29 mouse cellular contexts compared by ENCODE assay signal in genomic region chr16:37580651-37581050, GRCm38 (mm10). TPM values are rescaled to one million over a fixed set of nuclear protein-coding genes. Genes with fewer than 3 reads are reported as not detected.
DNase-seq lines count a peak whose midpoint lies in the region; ATAC-seq and TF ChIP-seq lines count a peak whose summit lies in the region.
"Had no signal": no experiment of that assay in that cellular context is flagged by ENCODE, and none has a peak within 500 bp of the region (broad histone marks: within the 10 kb centered on the region; RNA-seq: fewer than 3 reads in every experiment).

No protein-coding gene starts in this region.

- TF ChIP-seq CTCF in liver, postnatal 0 days (IDR thresholded peaks at IDR 0.05; ENCODE audit: low read depth) = no peak

- no peaks in the 10 kb centered on the region for H3K9me3 ChIP-seq in midbrain, embryonic 11.5 days (ENCODE audit: control insufficient read depth, low read length)
- H3K9me3 ChIP-seq in midbrain, embryonic 16.5 days (replicated peaks; ENCODE audit: control insufficient read depth, low read length, poor library complexity, severe bottlenecking) = no peaks in the 10 kb centered on the region
- H3K9me3 ChIP-seq in liver, embryonic 13.5 days (replicated peaks) = no peaks in the 10 kb centered on the region
- H3K9me3 ChIP-seq in liver, postnatal 0 days (ENCODE audit: low read length) = no peaks in the 10 kb centered on the region
- H3K9me3 ChIP-seq: heart, embryonic 10.5 days; heart, embryonic 15.5 days; hindbrain, embryonic 13.5 days; limb, embryonic 10.5 days; limb, embryonic 15.5 days had no signal

- peaks cover 29% of the 10 kb centered on the region for H3K4me1 ChIP-seq in midbrain, embryonic 11.5 days (ENCODE audit: control insufficient read depth, insufficient read depth, low read length)
- H3K4me1 ChIP-seq in midbrain, embryonic 16.5 days (ENCODE audit: control insufficient read depth, insufficient read depth, low read length) = peaks cover 20% of the 10 kb centered on the region
- peaks cover 10% of the 10 kb centered on the region for H3K4me1 ChIP-seq in liver, embryonic 13.5 days (replicated peaks)
- peaks cover 3% of the 10 kb centered on the region for H3K4me1 ChIP-seq in liver, postnatal 0 days (ENCODE audit: insufficient read depth)

- WGBS in midbrain, embryonic 11.5 days = 84% methylated on average over 4 of the region's 4 CpGs
- WGBS in midbrain, embryonic 16.5 days = 75% methylated on average over 4 of the region's 4 CpGs
- 64% methylated on average over 4 of the region's 4 CpGs for WGBS in liver, embryonic 13.5 days (ENCODE audit: insufficient replicate concordance)
- WGBS in liver, postnatal 0 days (ENCODE audit: insufficient replicate concordance) = 49% methylated on average over 4 of the region's 4 CpGs

- H3K27ac ChIP-seq in midbrain, embryonic 11.5 days (ENCODE audit: low read depth, low read length) = no peak overlapping the region; the same call in 1 of the 2 replicates
- no peak overlapping the region for H3K27ac ChIP-seq in midbrain, embryonic 16.5 days (ENCODE audit: low read length)
- peak overlapping the region; percentile 68 for H3K27ac ChIP-seq in liver, embryonic 13.5 days
- peak overlapping the region; percentile 94 for H3K27ac ChIP-seq in liver, postnatal 0 days (ENCODE audit: low read depth)
- H3K27ac ChIP-seq: heart, embryonic 10.5 days; heart, embryonic 15.5 days; hindbrain, embryonic 13.5 days; limb, embryonic 10.5 days; limb, embryonic 15.5 days had no signal

- no peaks in the 10 kb centered on the region for H3K27me3 ChIP-seq in midbrain, embryonic 11.5 days (ENCODE audit: control insufficient read depth, insufficient read depth, low read length)
- no peaks in the 10 kb centered on the region for H3K27me3 ChIP-seq in midbrain, embryonic 16.5 days (ENCODE audit: control insufficient read depth, insufficient read depth, low read depth, low read length)
- H3K27me3 ChIP-seq in liver, embryonic 13.5 days = peaks cover 3% of the 10 kb centered on the region; the same call in 1 of the 2 replicates
- no peaks in the 10 kb centered on the region for H3K27me3 ChIP-seq in liver, postnatal 0 days (ENCODE audit: insufficient read depth, low read length)
- H3K27me3 ChIP-seq: heart, embryonic 15.5 days; hindbrain, embryonic 13.5 days; limb, embryonic 15.5 days had no signal

- no peak overlapping the region for H3K9ac ChIP-seq in midbrain, embryonic 11.5 days (ENCODE audit: low read length)
- H3K9ac ChIP-seq in midbrain, embryonic 16.5 days (ENCODE audit: low read depth, low read length) = no peak overlapping the region
- H3K9ac ChIP-seq in liver, embryonic 13.5 days = no peak overlapping the region
- H3K9ac ChIP-seq in liver, postnatal 0 days (replicated peaks) = peak overlapping the region; percentile 62
- H3K9ac ChIP-seq: heart, embryonic 15.5 days; hindbrain, embryonic 13.5 days; limb, embryonic 15.5 days had no signal

- no peak for ATAC-seq in midbrain, embryonic 11.5 days (ENCODE audit: low FRiP score)
- no peak for ATAC-seq in midbrain, embryonic 16.5 days
- no peak for ATAC-seq in liver, embryonic 13.5 days (ENCODE audit: low read depth)
- ATAC-seq in liver, postnatal 0 days = peak; percentile 26; the same call in 1 of the 2 replicates
- ATAC-seq: CD4-positive, CD25-positive, alpha-beta regulatory T cell, adult 4 months; forebrain, embryonic 14.5 days had no signal

- H3K4me2 ChIP-seq in midbrain, embryonic 11.5 days = no peak overlapping the region
- H3K4me2 ChIP-seq in midbrain, embryonic 16.5 days (ENCODE audit: low read length) = no peak overlapping the region
- peak overlapping the region; percentile 26 for H3K4me2 ChIP-seq in liver, embryonic 13.5 days
- H3K4me2 ChIP-seq in liver, postnatal 0 days (ENCODE audit: low read depth, low read length) = peak overlapping the region; percentile 66
- H3K4me2 ChIP-seq: heart, embryonic 15.5 days; hindbrain, embryonic 13.5 days; limb, embryonic 15.5 days had no signal

- TF ChIP-seq EP300 in liver, postnatal 0 days (IDR thresholded peaks at IDR 0.05; ENCODE audit: low read depth) = no peak

- no peak overlapping the region for H3K4me3 ChIP-seq in midbrain, embryonic 11.5 days (ENCODE audit: low read depth, low read length)
- no peak overlapping the region for H3K4me3 ChIP-seq in midbrain, embryonic 16.5 days (ENCODE audit: low read depth, low read length)
- peak overlapping the region; percentile 24 for H3K4me3 ChIP-seq in liver, embryonic 13.5 days (replicated peaks)
- H3K4me3 ChIP-seq in liver, postnatal 0 days (ENCODE audit: low read depth, low read length) = peak overlapping the region; percentile 47
- H3K4me3 ChIP-seq: heart, embryonic 10.5 days; heart, embryonic 15.5 days; hindbrain, embryonic 13.5 days; limb, embryonic 10.5 days; limb, embryonic 15.5 days had no signal

- H3K36me3 ChIP-seq in midbrain, embryonic 11.5 days (ENCODE audit: control insufficient read depth, insufficient read depth, low read length) = no peaks in the 10 kb centered on the region
- H3K36me3 ChIP-seq in midbrain, embryonic 16.5 days (ENCODE audit: control insufficient read depth, insufficient read depth, low read length) = no peaks in the 10 kb centered on the region
- H3K36me3 ChIP-seq in liver, embryonic 13.5 days = no peaks in the 10 kb centered on the region
- H3K36me3 ChIP-seq in liver, postnatal 0 days (replicated peaks; ENCODE audit: insufficient read depth, low read length) = no peaks in the 10 kb centered on the region; the same call in 1 of the 2 replicates
- H3K36me3 ChIP-seq: heart, embryonic 10.5 days; heart, embryonic 15.5 days; hindbrain, embryonic 13.5 days; limb, embryonic 10.5 days; limb, embryonic 15.5 days had no signal

- peak; percentile 32 for DNase-seq in kidney, adult 18-20 months
- DNase-seq in kidney, adult 8-10 months = no peak
- peak; percentile 74 for DNase-seq in midbrain, embryonic 11.5 days (ENCODE audit: low spot score, missing footprints)
- no peak for DNase-seq in liver, embryonic 13.5 days
- DNase-seq in liver, postnatal 0 days = no peak
- DNase-seq in adrenal gland, postnatal 14 days = no peak
- DNase-seq: cerebellum, adult 2 months; cerebellum, postnatal 14 days; gastrocnemius, postnatal 25 days; layer of hippocampus, adult 9-11 months; lung, postnatal 36 days; retina, postnatal 1 day; right cerebral cortex, postnatal 14 days had no signal

RNA-seq across cellular contexts. Expression of gene Hgd, which starts 0.7 kb away (rescaled TPM):
- polyA plus RNA-seq in midbrain, embryonic 11.5 days (2014; fragmentation: Nextera tagmentation; extraction: Ambion mirVana) = 0.29 and 0.39 TPM in 2 replicates
- polyA plus RNA-seq in midbrain, embryonic 16.5 days (2015; fragmentation: Nextera tagmentation; extraction: Ambion mirVana) = 0.19 and 0.34 TPM in 2 replicates
- 24.4 and 25.8 TPM in 2 replicates for polyA plus RNA-seq in liver, embryonic 13.5 days (2015; fragmentation: Nextera tagmentation; extraction: Ambion mirVana)
- polyA plus RNA-seq in liver, postnatal 0 days (2015; fragmentation: Nextera tagmentation; extraction: Ambion mirVana) = 131 and 153 TPM in 2 replicates
- 1.8 and 54.1 TPM in 2 replicates for total RNA-seq in adrenal gland, postnatal 14 days (2021)
- total RNA-seq: gastrocnemius, postnatal 25 days; heart, postnatal 25 days; left cerebral cortex, postnatal 10 days; megakaryocyte, adult 5-6 weeks; monocyte, adult 5-6 weeks had no signal
- polyA plus RNA-seq: cortical plate, adult 2 months; embryonic facial prominence, embryonic 14.5 days; forebrain, embryonic 14.5 days; neural tube, embryonic 14.5 days; stomach, embryonic 14.5 days had no signal

RNA-seq across cellular contexts. Expression of gene Rabl3, which starts 41.0 kb away (rescaled TPM):
- 49.6 and 52.4 TPM in 2 replicates for polyA plus RNA-seq in midbrain, embryonic 11.5 days (2014; fragmentation: Nextera tagmentation; extraction: Ambion mirVana)
- 17.2 and 18.8 TPM in 2 replicates for polyA plus RNA-seq in midbrain, embryonic 16.5 days (2015; fragmentation: Nextera tagmentation; extraction: Ambion mirVana)
- 14.6 and 19.6 TPM in 2 replicates for polyA plus RNA-seq in liver, embryonic 13.5 days (2015; fragmentation: Nextera tagmentation; extraction: Ambion mirVana)
- polyA plus RNA-seq in liver, postnatal 0 days (2015; fragmentation: Nextera tagmentation; extraction: Ambion mirVana) = 14.2 and 14.9 TPM in 2 replicates
- total RNA-seq in adrenal gland, postnatal 14 days (2021) = 10.2 and 10.5 TPM in 2 replicates

RNA-seq across cellular contexts. Expression of gene Gtf2e1, which starts 41.1 kb away (rescaled TPM):
- 59.3 and 64.1 TPM in 2 replicates for polyA plus RNA-seq in midbrain, embryonic 11.5 days (2014; fragmentation: Nextera tagmentation; extraction: Ambion mirVana)
- 31.9 and 35.3 TPM in 2 replicates for polyA plus RNA-seq in midbrain, embryonic 16.5 days (2015; fragmentation: Nextera tagmentation; extraction: Ambion mirVana)
- 11.5 and 14.2 TPM in 2 replicates for polyA plus RNA-seq in liver, embryonic 13.5 days (2015; fragmentation: Nextera tagmentation; extraction: Ambion mirVana)
- 5.8 and 5.9 TPM in 2 replicates for polyA plus RNA-seq in liver, postnatal 0 days (2015; fragmentation: Nextera tagmentation; extraction: Ambion mirVana)
- 14.3 and 15.0 TPM in 2 replicates for total RNA-seq in adrenal gland, postnatal 14 days (2021)

Comparison
In these comparisons a context has a peak if more than half of its experiments do, and no peak if none do; other contexts are left out.
1. DNase-seq: peak in kidney, adult 18-20 months (single experiment) and midbrain, embryonic 11.5 days (single experiment); none in kidney, adult 8-10 months (0 of 2), liver, embryonic 13.5 days (single experiment), liver, postnatal 0 days (single experiment) and adrenal gland, postnatal 14 days (single experiment).
2. H3K27ac ChIP-seq: peak in liver, embryonic 13.5 days (single experiment) and liver, postnatal 0 days (single experiment); none in midbrain, embryonic 11.5 days (single experiment) and midbrain, embryonic 16.5 days (single experiment).
3. H3K4me2 ChIP-seq: peak in liver, embryonic 13.5 days (single experiment) and liver, postnatal 0 days (single experiment); none in midbrain, embryonic 11.5 days (single experiment) and midbrain, embryonic 16.5 days (single experiment).
4. H3K4me3 ChIP-seq: peak in liver, embryonic 13.5 days (single experiment) and liver, postnatal 0 days (single experiment); none in midbrain, embryonic 11.5 days (single experiment) and midbrain, embryonic 16.5 days (single experiment).
5. RNA of gene Hgd, which starts 0.7 kb away (polyA plus RNA-seq): 131 to 153 TPM in liver, postnatal 0 days and 24.4 to 25.8 TPM in liver, embryonic 13.5 days; 0.19 to 0.34 TPM in midbrain, embryonic 16.5 days and 0.29 to 0.39 TPM in midbrain, embryonic 11.5 days; every median in the first group is over 10 times any median in the second.